Mouse (Mus musculus): ENCODE results near the gene Anapc15.

DNA sequence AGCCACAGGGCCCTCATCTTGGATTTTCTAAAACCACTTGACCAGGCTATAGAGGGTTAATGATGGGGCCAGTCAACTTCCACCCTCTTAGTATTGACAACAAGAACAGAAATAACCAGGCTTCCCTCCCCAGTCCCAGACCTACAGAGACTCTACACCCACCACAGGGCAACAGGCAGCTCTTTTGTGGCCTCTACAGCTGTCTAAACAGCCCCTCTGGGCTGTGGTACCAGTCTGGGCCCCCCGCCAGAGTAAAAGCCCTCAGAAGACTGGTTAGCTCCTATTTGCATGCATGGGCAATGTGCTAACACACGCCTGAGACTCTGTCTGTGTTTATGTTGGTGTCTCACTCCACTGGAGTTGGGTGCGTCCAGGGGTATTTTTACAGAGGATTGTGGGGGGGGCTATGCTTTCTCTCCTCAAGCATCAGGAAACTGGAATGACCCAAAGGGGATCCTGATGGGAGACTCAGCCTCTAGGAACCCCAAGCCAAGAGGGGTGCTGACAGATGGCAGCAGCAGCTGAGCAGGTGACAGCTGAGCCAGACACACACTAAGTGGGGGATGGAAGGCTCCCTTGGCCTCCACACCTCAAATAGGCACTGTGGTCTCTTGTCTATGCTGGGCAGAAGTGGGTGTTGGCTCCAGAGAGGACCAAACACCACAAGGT is 29.5 kb upstream of the Anapc15 start:
- TF ChIP-seq GATA1 (IDR thresholded peaks at IDR 0.05; ENCODE audit: low read length) (no peak), TAL1 (IDR thresholded peaks at IDR 0.05; ENCODE audit: low read length) (no peak)

Measured in erythroblast, embryonic 14.5 days (primary cell).